Mouse (Mus musculus) erythroblast, embryonic 14.5 days (primary cell): ENCODE measurements at regions not wholly inside any gene's neighbourhood (a gene's known extent, or its start where the extent isn't known, plus 50 kb on each side); places are given as distances from the start of the nearest gene placed in this dataset.

Experiments used
- GATA1 ChIP-seq: IDR thresholded peaks from 2 replicates; pipeline ENCODE4 v1.6.1; 2012; ENCODE audit warnings: low read length, inconsistent platforms, mixed read lengths
- TAL1 ChIP-seq: IDR thresholded peaks from 3 replicates; pipeline ENCODE4 v1.6.1; 2012; ENCODE audit warnings: low read length, inconsistent platforms, mixed read lengths

DNA sequence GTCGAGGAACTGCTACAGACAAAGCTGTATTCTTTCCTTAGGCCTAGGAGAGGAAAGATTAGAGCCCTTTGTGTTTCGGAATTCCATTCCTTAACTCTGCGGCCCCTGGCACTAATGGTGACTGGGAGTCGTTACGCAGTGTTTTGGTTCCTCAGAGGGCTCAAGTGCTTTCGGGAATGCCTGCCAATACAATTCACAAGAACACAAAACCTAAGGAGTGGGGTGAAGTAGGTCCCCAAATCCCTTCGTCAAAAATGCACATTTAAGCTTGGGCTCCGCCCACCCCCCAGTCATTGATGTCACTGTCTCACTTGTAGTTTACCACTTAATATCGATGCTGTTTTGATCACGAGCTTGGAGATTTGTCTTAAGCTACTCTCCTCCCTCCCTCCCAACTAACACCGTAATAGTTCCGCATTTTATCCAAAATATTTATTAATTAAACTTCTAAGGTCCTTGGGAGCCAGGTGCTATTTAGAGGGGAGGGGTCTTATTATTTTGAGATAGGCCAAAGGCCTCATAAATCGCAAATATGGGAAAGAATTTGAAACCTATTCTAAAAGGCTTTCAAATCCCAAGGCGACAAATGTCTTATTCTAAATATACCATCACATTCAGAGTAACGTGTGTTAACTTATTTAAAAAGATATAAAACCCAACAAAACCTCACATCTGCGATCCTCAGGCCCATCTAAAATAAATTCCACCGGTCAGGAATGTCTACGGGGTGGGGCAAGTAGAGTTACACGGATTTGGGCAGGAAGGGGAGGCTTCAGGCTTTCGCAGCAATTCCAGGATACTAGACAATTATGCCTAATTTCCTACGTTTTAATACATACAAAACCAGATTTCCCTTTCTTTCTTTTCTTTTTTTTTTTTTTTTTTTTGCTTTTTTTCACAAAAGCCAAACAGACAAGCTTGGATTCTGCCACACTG lies 75.6 kb upstream of the Chd2 start:
- no peak for TF ChIP-seq GATA1
- no peak for TF ChIP-seq TAL1
